ENCODE assay signal across 15 mouse cellular contexts in genomic region chr4:62819889-62820288, GRCm38 (mm10).
DNase-seq lines count a peak whose midpoint lies in the region.
"Had no signal": no experiment of that assay in that cellular context is flagged by ENCODE, and none has a peak within 500 bp of the region (broad histone marks: within the 10 kb centered on the region; RNA-seq: fewer than 3 reads in every experiment).

No protein-coding gene starts in this region.

- H3K4me1 ChIP-seq in heart, embryonic 10.5 days: no peaks in the 10 kb centered on the region

- H3K36me3 ChIP-seq in heart, embryonic 10.5 days: no peaks in the 10 kb centered on the region
- H3K36me3 ChIP-seq: G1E had no signal

- peak; percentile 57 for DNase-seq in heart, adult 11 months
- DNase-seq in heart, postnatal 36 days: no peak
- DNase-seq in heart, embryonic 10.5 days (ENCODE audit: low spot score): peak; percentile 55
- no peak for DNase-seq in heart, adult 9 months (ENCODE audit: low spot score in 2 of 2)
- DNase-seq: adrenal gland, adult 2 months; adrenal gland, adult 8-10 months; adrenal gland, postnatal 10 days; adrenal gland, postnatal 14 days; adrenal gland, postnatal 25 days; adrenal gland, postnatal 36 days; B cell, adult 2 months; cerebellum, adult 11 months; cerebellum, adult 11-12 months; cerebellum, adult 18-20 months had no signal

- intact Hi-C loops in heart, postnatal 36 days (cut with DNase I): loop anchor here (5.0 kb wide), 1 partner anchor 67 kb away; no protein-coding TSS in a partner anchor

- H3K9me3 ChIP-seq in heart, embryonic 10.5 days: no peaks in the 10 kb centered on the region

- no peak overlapping the region for H3K27ac ChIP-seq in heart, embryonic 10.5 days

- H3K27me3 ChIP-seq in heart, embryonic 10.5 days (ENCODE audit: insufficient read depth, poor library complexity, severe bottlenecking): no peaks in the 10 kb centered on the region

- no peak overlapping the region for H3K4me3 ChIP-seq in heart, embryonic 10.5 days

- 83% methylated on average over 2 of the region's 2 CpGs for WGBS in heart, embryonic 10.5 days

Comparison
In these comparisons a context has a peak if more than half of its experiments do, and no peak if none do; other contexts are left out.
1. DNase-seq: peak in heart, adult 11 months (single experiment) and heart, embryonic 10.5 days (single experiment); none in heart, postnatal 36 days (0 of 2) and heart, adult 9 months (0 of 2).